Mouse (Mus musculus) embryonic fibroblast, embryonic 13.5 days (primary cell): Measurements from ENCODE around the gene Hs3st5.

Source experiments
- CTCF ChIP-seq: IDR thresholded peaks from 2 replicates; pipeline ENCODE4 v1.5.1; 2011; ENCODE audit warnings: mild to moderate bottlenecking, control low read depth, low read length, moderate library complexity, borderline replicate concordance; ENCODE audit not compliant: insufficient read depth
- POLR2A ChIP-seq: IDR thresholded peaks from 2 replicates; pipeline ENCODE4 v1.6.1; 2011; ENCODE audit warnings: low read depth, mild to moderate bottlenecking, control low read depth, low read length, moderate library complexity

- TF ChIP-seq CTCF = no peak
- TF ChIP-seq POLR2A = no peak
These were observed 329.4 kb downstream of the Hs3st5 start for GRCm38 (mm10) chr10:36835836-36836516.
